Mouse (Mus musculus) limb, embryonic 12.5 days (tissue): ENCODE data around the gene Cux2. TPM values are rescaled to one million over a fixed set of nuclear protein-coding genes. Genes with fewer than 3 reads are reported as not detected.

Experiments used
- ATAC-seq: fragments of 200-750 bp; cut with Nextera tagmentation; 2 replicates; pipeline ENCODE4 v1.8.0; 2017; ENCODE audit warnings: low read depth, moderate TSS enrichment; ENCODE audit not compliant: insufficient number of reproducible peaks, insufficient read depth, low FRiP score, low TSS enrichment
- H3K27ac ChIP-seq: fragments of 300-500 bp; sonication (generic); 2 replicates; pipeline ENCODE4 v1.5.1; 2016; ENCODE audit warnings: mild to moderate bottlenecking, moderate library complexity
- H3K27me3 ChIP-seq: fragments of 300-500 bp; sonication (generic); 2 replicates; pipeline ENCODE4 v1.6.1; 2016; ENCODE audit warnings: mild to moderate bottlenecking, moderate library complexity
- H3K36me3 ChIP-seq: fragments of 300-500 bp; sonication (generic); 2 replicates; pipeline ENCODE4 v1.6.1; 2016; ENCODE audit warnings: mild to moderate bottlenecking, moderate library complexity
- H3K4me1 ChIP-seq: fragments of 300-500 bp; sonication (generic); replicated peaks from 2 replicates; pipeline ENCODE4 v1.6.1; 2016
- H3K4me2 ChIP-seq: fragments of 300-500 bp; sonication (generic); 2 replicates; pipeline ENCODE4 v1.6.1; 2016; ENCODE audit warnings: mild to moderate bottlenecking, moderate library complexity
- H3K4me3 ChIP-seq: fragments of 300-500 bp; sonication (generic); replicated peaks from 2 replicates; pipeline ENCODE4 v1.5.1; 2016; ENCODE audit warnings: mild to moderate bottlenecking
- H3K9ac ChIP-seq: fragments of 300-500 bp; sonication (generic); replicated peaks from 2 replicates; pipeline ENCODE4 v1.6.1; 2016; ENCODE audit warnings: mild to moderate bottlenecking, moderate library complexity
- H3K9me3 ChIP-seq: fragments of 300-500 bp; sonication (generic); 2 replicates; pipeline ENCODE4 v1.6.1; 2016; ENCODE audit warnings: mild to moderate bottlenecking, moderate library complexity
- WGBS: fragments of 180-500 bp; shearing (Covaris S2); methylation state at CpG from one replicate; pipeline ENCODE4 v1.1.7; 2016; 5-methylcytosine and 5-hydroxymethylcytosine counted together
- polyA plus RNA-seq: library from polyadenylated mRNA; unstranded; fragments of >200 nt; fragmentation: Nextera tagmentation; extraction: Ambion mirVana; gene quantifications from 2 replicates; pipeline ENCODE4 v1.2.1, GENCODE M21; 2016

The Cux2 gene
- polyA plus RNA-seq, 1 experiment from 2014 or later = 5.0 TPM

DNA sequence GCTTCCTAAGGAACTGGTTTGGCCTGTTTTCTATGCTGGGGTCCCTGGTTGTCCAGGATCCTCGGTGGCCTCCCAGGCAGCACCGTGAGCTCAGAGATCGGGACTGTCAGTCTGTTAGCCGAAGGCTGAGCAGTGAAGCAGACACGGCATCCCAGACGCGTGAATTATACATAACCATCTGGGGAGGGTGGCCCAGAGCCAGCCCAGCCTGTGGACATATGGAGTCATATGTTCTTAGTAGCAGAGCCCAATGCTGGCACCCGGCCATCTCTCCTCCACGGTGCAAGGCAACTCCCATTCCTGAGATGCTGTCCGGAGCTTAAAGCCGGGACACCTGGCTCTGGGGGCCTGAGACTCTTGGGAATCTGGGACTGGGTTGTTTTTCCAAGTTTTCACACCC, 31.0 kb upstream of the Cux2 start:
- Histone ChIP-seq H3K9me3 (no peaks in the 10 kb centered on the region), H3K27me3 (no peaks in the 10 kb centered on the region), H3K4me1 (no peaks in the 10 kb centered on the region), H3K4me2 (no peak overlapping the region), H3K9ac (no peak overlapping the region), H3K36me3 (no peaks in the 10 kb centered on the region), H3K27ac (no peak overlapping the region), H3K4me3 (no peak overlapping the region)
- no peak for ATAC-seq
- WGBS = 76% methylated on average over 11 of the region's 11 CpGs

DNA sequence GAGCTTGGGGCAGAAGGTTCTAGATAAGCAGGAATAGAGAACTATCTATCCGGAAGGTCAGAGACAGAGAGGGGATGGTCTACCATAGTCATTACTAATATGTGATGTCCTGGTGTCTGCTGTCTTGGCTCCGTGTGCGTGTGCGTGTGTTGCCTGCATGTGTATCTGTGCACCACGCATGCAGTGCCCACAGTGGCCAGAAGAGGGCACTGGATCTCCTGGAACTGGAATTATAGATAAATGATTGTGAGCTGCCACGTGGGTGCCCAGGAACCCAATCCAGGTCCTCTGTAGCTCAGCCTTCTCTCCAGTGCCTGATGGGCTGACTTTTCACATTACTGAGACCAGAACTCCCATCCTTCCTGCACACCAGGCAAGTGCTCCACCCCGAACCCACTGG, 29.9 kb upstream of the Cux2 start:
- Histone ChIP-seq H3K27me3 (no peaks in the 10 kb centered on the region), H3K4me1 (no peaks in the 10 kb centered on the region), H3K4me2 (no peak overlapping the region), H3K4me3 (no peak overlapping the region), H3K9ac (no peak overlapping the region), H3K36me3 (no peaks in the 10 kb centered on the region), H3K27ac (no peak overlapping the region), H3K9me3 (no peaks in the 10 kb centered on the region)
- no peak for ATAC-seq
- WGBS = 88% methylated on average over 7 of the region's 7 CpGs

DNA sequence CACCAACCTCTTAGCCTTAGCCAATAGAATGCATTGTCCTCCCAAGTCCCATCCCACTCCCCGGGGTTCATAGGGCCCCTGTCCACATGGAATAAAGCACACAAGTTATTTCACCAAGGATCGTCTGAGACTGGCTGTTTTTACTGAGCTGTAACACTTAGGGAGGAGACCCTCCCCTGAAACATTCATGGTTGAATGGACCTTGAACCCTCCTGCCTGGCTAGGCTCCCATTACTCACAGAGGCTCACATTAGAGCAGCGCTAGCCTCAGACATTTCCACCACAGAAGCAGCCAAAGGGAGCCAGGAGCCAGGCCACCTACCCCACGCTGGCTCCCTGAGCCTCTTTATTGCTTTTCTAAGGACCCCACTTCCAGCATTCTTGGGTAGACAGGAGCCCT, 27.3 kb upstream of the Cux2 start:
- no peaks in the 10 kb centered on the region for H3K4me1 ChIP-seq
- no peak overlapping the region for H3K9ac ChIP-seq
- H3K4me2 ChIP-seq = no peak overlapping the region
- ATAC-seq = no peak
- no peaks in the 10 kb centered on the region for H3K27me3 ChIP-seq
- H3K27ac ChIP-seq = no peak overlapping the region
- WGBS = 78% methylated on average over 4 of the region's 4 CpGs
- no peaks in the 10 kb centered on the region for H3K9me3 ChIP-seq
- no peaks in the 10 kb centered on the region for H3K36me3 ChIP-seq
- H3K4me3 ChIP-seq = no peak overlapping the region

GRCm38 (mm10) chr5:122075736-122076135, 25.8 kb upstream of the Cux2 start:
- no peaks in the 10 kb centered on the region for H3K9me3 ChIP-seq
- H3K4me3 ChIP-seq = no peak overlapping the region
- H3K36me3 ChIP-seq = no peaks in the 10 kb centered on the region
- ATAC-seq = no peak
- no peaks in the 10 kb centered on the region for H3K4me1 ChIP-seq
- H3K27me3 ChIP-seq = no peaks in the 10 kb centered on the region
- WGBS = 59% methylated on average over 3 of the region's 3 CpGs
- H3K9ac ChIP-seq = no peak overlapping the region
- H3K27ac ChIP-seq = no peak overlapping the region
- H3K4me2 ChIP-seq = no peak overlapping the region

DNA sequence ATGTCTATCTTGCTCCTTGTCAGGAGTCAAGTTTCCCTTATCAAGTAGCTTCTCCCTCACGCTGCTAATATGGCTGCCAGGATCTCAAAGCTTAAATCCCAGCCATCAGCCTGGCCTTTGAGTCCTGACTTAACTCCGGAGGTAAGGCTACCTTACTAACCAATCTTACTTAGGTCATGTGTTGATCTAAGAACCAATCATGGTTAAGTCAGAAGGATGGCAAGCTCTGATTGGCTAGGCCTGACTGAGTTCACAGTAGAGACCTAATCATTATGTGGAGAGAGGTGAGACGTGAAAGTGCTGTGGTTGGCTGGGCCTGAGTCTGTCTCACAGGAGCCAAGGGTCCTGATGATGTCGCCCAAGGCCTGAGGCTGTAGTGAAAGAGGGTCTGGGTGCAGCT, 22.1 kb upstream of the Cux2 start:
- no peak for ATAC-seq
- WGBS = 75% methylated on average over 4 of the region's 4 CpGs
- Histone ChIP-seq H3K9ac (no peak overlapping the region), H3K27ac (no peak overlapping the region), H3K36me3 (no peaks in the 10 kb centered on the region), H3K4me3 (no peak overlapping the region), H3K9me3 (no peaks in the 10 kb centered on the region), H3K27me3 (peaks cover 11% of the 10 kb centered on the region; the same call in 1 of the 2 replicates), H3K4me1 (no peaks in the 10 kb centered on the region), H3K4me2 (no peak overlapping the region)

DNA sequence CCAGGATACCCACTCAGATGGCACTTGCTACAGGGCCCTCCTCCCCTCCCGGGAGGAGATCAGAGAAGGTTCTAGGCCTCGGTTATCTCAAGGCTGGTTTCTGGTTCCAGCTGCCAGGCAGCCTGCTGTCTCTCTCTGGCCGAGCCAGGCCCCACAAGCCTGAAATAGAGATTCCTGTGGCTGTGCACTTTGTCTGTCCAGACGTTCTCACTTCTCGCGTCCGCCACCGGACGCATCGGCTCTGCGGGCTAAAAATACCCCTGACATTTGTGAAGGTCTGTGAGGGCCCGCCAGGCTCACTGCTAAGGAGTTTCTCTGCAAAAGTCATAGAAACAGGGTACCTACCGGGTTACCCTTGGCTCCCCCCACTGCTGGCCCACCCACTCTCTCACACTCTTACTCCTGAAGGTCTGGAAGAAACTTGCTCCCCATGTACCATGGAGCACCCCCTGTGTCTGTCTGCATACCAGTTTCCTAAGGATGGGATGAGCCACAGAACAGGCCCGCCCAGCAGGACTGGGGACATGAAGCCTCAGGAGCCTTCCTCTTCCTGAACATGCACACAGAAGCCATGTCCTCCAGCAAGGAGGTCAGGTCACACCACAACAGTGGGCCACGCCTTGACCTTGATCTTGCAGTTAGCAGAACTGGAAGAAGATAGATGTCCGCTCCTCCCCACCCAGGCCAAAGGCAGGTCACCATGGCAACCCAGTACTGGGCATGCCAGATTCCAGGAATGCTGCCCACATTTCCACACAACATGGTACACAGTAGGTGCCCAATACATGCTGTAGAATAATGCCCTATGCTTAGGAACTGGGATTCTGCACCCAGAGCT, 21.3 kb upstream of the Cux2 start:
- no peak overlapping the region for H3K27ac ChIP-seq
- no peak; the same call in 1 of the 2 replicates for ATAC-seq
- H3K4me2 ChIP-seq = no peak overlapping the region
- H3K4me1 ChIP-seq = no peaks in the 10 kb centered on the region
- H3K9me3 ChIP-seq = no peaks in the 10 kb centered on the region
- H3K4me3 ChIP-seq = no peak overlapping the region
- H3K36me3 ChIP-seq = no peaks in the 10 kb centered on the region
- H3K27me3 ChIP-seq = peaks cover 11% of the 10 kb centered on the region; the same call in 1 of the 2 replicates
- no peak overlapping the region for H3K9ac ChIP-seq
- 84% methylated on average over 16 of the region's 16 CpGs for WGBS

GRCm38 (mm10) chr5:122068563-122068962, 18.7 kb upstream of the Cux2 start:
- 77% methylated on average over 13 of the region's 13 CpGs for WGBS

DNA sequence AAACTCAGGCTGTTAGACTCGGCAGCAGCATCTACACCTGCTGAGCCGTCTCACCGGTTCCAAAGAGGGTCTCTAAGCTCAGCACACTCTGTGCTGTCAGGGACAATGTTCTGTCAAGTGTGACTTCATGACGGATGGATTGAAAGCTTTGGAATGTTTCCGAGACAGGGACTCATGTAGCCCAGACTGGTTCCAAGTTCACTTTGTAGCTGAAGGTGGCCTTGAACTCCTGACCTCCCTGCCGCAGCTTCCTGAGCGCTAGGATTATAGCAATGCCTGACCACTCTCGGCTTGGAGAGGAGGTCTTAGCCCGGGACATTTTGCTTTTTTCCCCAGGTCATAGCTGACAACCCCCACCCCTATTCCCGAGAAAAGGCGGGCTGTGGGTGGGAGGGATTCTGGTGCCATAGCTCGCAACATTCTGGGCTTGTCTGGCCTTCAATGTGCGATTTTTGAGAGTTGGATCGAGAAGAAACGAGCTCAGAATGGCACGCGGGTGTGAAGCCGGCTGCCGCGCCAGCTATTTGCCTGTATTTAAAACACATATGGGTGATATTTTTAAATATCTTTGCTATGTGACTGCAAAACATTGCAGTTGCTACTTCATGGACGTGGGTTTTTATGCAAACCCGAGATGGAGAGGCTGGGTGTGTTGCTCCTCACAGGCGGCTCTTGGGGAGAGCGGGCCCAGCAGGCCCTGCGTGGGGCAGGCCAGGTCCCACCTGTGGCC, 13.5 kb upstream of the Cux2 start:
- Histone ChIP-seq H3K9ac (no peak overlapping the region), H3K4me3 (no peak overlapping the region), H3K9me3 (no peaks in the 10 kb centered on the region), H3K36me3 (no peaks in the 10 kb centered on the region), H3K4me2 (no peak overlapping the region), H3K4me1 (peaks cover 21% of the 10 kb centered on the region; the same call in 1 of the 2 replicates), H3K27me3 (peaks cover 9% of the 10 kb centered on the region; the same call in 1 of the 2 replicates), H3K27ac (no peak overlapping the region)
- WGBS = 75% methylated on average over 25 of the region's 25 CpGs
- no peak for ATAC-seq

More at GRCm38 (mm10) chr5:122068563-122068962, 18.7 kb upstream of the Cux2 start:
- Histone ChIP-seq H3K27ac (no peak overlapping the region), H3K4me2 (no peak overlapping the region), H3K9me3 (no peaks in the 10 kb centered on the region), H3K27me3 (peaks cover 11% of the 10 kb centered on the region; the same call in 1 of the 2 replicates), H3K36me3 (no peaks in the 10 kb centered on the region), H3K4me3 (no peak overlapping the region), H3K4me1 (no peaks in the 10 kb centered on the region), H3K9ac (no peak overlapping the region)
- no peak for ATAC-seq

DNA sequence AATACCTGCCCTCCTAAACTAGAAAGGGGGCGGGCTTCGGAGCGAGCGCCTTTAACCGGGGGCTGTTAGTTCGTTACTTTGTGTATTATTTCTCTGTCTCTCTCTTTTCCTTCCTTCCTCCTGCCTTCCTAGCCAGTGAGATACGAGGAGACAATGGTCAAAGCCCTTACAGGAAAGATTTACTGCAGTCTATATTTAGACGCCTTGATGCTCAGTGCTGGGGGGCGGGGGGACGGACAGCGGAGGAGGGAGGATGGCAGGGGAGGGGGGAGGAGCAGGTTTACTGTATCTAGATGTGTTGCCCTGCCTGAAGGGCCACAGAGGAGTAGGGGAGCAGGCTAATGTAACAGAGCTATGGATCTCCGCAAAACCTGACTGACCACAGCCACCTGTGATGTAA, 12.6 kb upstream of the Cux2 start:
- Histone ChIP-seq H3K27ac (no peak overlapping the region), H3K27me3 (peaks cover 7% of the 10 kb centered on the region; the same call in 1 of the 2 replicates), H3K36me3 (no peaks in the 10 kb centered on the region), H3K9me3 (peaks cover 6% of the 10 kb centered on the region), H3K9ac (no peak overlapping the region), H3K4me2 (peak overlapping the region; percentile 23; the same call in 1 of the 2 replicates), H3K4me3 (no peak overlapping the region), H3K4me1 (peaks cover 21% of the 10 kb centered on the region; the same call in 1 of the 2 replicates)
- 37% methylated on average over 12 of the region's 12 CpGs for WGBS
- ATAC-seq = no peak

DNA sequence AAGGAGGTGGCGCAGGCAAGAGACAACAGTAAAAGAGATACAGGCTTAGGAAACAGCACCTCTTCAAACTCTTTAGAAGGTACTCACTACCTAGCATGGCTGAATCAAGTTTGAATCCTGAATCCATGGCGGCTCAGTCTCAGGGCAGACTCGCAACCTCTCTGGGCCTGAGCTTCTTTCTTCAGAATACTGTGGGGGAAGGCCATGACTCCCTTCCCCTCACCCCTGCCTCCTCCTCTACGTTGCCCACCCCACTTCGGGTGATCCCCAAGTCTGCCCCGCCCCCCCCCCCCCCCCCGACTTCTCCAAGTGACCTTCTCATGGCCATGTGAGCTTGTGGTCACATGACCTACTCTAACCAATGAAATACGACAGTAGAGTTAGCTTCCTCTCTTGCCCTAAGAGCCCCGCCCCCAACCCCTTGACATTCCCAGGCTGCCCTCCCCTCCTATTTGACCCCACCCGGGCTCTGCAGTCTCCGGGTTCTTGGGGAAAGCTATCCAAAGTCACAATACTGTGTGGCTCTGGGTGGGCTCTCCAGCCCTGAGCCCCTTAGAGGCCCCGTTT, 10.9 kb upstream of the Cux2 start:
- H3K9ac ChIP-seq = no peak overlapping the region
- H3K36me3 ChIP-seq = no peaks in the 10 kb centered on the region
- H3K4me2 ChIP-seq = peak overlapping the region; percentile 22; the same call in 1 of the 2 replicates
- H3K4me3 ChIP-seq = no peak overlapping the region
- H3K4me1 ChIP-seq = peaks cover 21% of the 10 kb centered on the region; the same call in 1 of the 2 replicates
- WGBS = 33% methylated on average over 8 of the region's 12 CpGs
- peaks cover 7% of the 10 kb centered on the region; the same call in 1 of the 2 replicates for H3K27me3 ChIP-seq
- H3K27ac ChIP-seq = no peak overlapping the region
- ATAC-seq = no peak
- peaks cover 8% of the 10 kb centered on the region for H3K9me3 ChIP-seq
